Mouse (Mus musculus): ENCODE data around the gene Samd13. TPM values are rescaled to one million over a fixed set of nuclear protein-coding genes. Genes with fewer than 3 reads are reported as not detected.

Samd13 gene
- polyA plus RNA-seq, 1 experiment from 2014 or later = 0.46 TPM

DNA sequence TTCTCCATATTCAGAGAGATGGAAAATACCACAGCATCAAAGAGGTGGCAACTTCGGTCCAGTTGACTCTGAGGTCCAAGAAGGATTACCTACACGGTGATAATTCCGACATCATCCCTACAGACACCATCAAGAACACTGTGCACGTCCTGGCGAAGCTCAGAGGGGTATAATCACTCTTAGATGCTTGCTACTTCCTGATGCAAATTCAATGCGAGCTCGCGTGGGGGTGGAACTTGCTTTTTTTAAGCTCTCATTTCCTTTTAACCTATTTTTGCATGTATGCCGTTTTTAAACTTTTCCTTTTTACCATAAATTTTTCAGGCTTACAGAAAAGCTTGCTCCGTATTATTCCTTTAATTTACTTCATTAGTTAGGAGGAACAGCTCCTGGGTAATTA lies 75.1 kb downstream of the Samd13 start:
- H3K9ac ChIP-seq = no peak overlapping the region
- ATAC-seq = no peak
- WGBS (ENCODE audit: insufficient replicate concordance) = 74% methylated on average over 10 of the region's 10 CpGs
- H3K9me3 ChIP-seq (replicated peaks) = no peaks in the 10 kb centered on the region
- no peak overlapping the region for H3K27ac ChIP-seq
- no peaks in the 10 kb centered on the region for H3K36me3 ChIP-seq
- peaks cover 2% of the 10 kb centered on the region for H3K4me1 ChIP-seq
- no peak overlapping the region for H3K4me2 ChIP-seq
- H3K4me3 ChIP-seq = no peak overlapping the region
- no peaks in the 10 kb centered on the region for H3K27me3 ChIP-seq (replicated peaks)

GRCm38 (mm10) chr3:146607368-146607767 lies 78.0 kb downstream of the Samd13 start:
- WGBS (ENCODE audit: insufficient replicate concordance) = 49% methylated on average over 1 of the region's 1 CpGs
- H3K27me3 ChIP-seq (replicated peaks) = no peaks in the 10 kb centered on the region
- H3K9ac ChIP-seq = no peak overlapping the region
- H3K4me3 ChIP-seq = no peak overlapping the region
- H3K4me2 ChIP-seq = no peak overlapping the region
- no peaks in the 10 kb centered on the region for H3K4me1 ChIP-seq
- no peak for ATAC-seq
- no peak overlapping the region for H3K27ac ChIP-seq
- H3K36me3 ChIP-seq = no peaks in the 10 kb centered on the region
- H3K9me3 ChIP-seq (replicated peaks) = no peaks in the 10 kb centered on the region

DNA sequence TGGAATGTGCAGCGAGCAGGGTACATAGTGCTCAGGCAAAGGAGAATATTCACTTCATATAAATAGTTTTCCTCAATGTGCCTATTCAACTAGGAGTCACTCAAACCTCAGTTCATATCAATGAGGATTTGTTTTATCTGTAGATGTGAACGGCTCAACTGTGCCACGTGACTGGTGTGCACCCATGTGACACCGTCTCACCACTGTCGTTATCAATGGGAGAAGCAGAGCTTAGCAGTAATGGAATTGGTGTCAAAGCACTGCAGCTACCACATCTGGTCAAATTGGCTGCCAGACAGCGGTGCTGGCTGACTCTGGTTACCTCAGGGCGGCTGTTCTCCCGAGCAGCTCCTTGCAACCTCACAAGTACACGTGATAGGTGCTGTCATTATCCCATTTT lies 80.7 kb downstream of the Samd13 start:
- Histone ChIP-seq H3K9me3 (replicated peaks) (no peaks in the 10 kb centered on the region), H3K4me3 (no peak overlapping the region), H3K27me3 (replicated peaks) (no peaks in the 10 kb centered on the region), H3K4me2 (no peak overlapping the region), H3K27ac (no peak overlapping the region), H3K36me3 (no peaks in the 10 kb centered on the region), H3K9ac (no peak overlapping the region), H3K4me1 (peaks cover 14% of the 10 kb centered on the region)
- WGBS (ENCODE audit: insufficient replicate concordance) = 56% methylated on average over 9 of the region's 9 CpGs
- ATAC-seq = no peak

- Histone ChIP-seq H3K27ac (no peak overlapping the region), H3K36me3 (no peaks in the 10 kb centered on the region), H3K27me3 (replicated peaks) (no peaks in the 10 kb centered on the region), H3K4me3 (no peak overlapping the region), H3K9me3 (replicated peaks) (no peaks in the 10 kb centered on the region), H3K4me1 (peaks cover 14% of the 10 kb centered on the region), H3K4me2 (no peak overlapping the region), H3K9ac (no peak overlapping the region)
- 76% methylated on average over 3 of the region's 3 CpGs for WGBS (ENCODE audit: insufficient replicate concordance)
- ATAC-seq = no peak
These were observed 82.9 kb downstream of the Samd13 start for GRCm38 (mm10) chr3:146602531-146602930.

- H3K27ac ChIP-seq = no peak overlapping the region
- ATAC-seq = peak; percentile 85
- WGBS (ENCODE audit: insufficient replicate concordance) = 55% methylated on average over 2 of the region's 2 CpGs
These were observed 84.2 kb downstream of the Samd13 start for GRCm38 (mm10) chr3:146601205-146601604.

GRCm38 (mm10) chr3:146599198-146599900 lies 86.0 kb downstream of the Samd13 start:
- no peaks in the 10 kb centered on the region for H3K9me3 ChIP-seq (replicated peaks)
- WGBS (ENCODE audit: insufficient replicate concordance) = 74% methylated on average over 6 of the region's 6 CpGs
- ATAC-seq = no peak

More at GRCm38 (mm10) chr3:146601205-146601604, 84.2 kb downstream of the Samd13 start:
- no peak overlapping the region for H3K9ac ChIP-seq
- H3K4me3 ChIP-seq = no peak overlapping the region
- peaks cover 14% of the 10 kb centered on the region for H3K4me1 ChIP-seq
- H3K9me3 ChIP-seq (replicated peaks) = no peaks in the 10 kb centered on the region
- no peak overlapping the region for H3K4me2 ChIP-seq
- no peaks in the 10 kb centered on the region for H3K27me3 ChIP-seq (replicated peaks)
- no peaks in the 10 kb centered on the region for H3K36me3 ChIP-seq

DNA sequence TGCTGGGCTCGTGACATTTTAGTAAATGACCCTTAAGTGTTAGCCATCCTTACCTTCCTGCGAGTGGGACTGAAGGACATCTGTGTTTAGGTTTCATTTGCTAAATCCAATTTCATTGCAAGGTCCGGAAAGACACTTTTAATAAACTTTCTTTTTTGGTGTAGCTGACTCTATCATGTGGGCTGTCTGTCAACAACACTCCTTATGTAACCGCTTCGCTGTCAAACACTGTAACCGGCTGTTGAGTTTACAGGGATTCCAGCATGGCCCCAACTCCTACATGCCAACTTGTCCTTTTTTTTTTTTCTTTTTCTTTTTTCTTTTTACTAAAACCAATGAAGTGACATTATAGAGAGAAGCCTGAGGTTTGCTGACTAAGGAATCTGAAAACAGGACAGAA lies 87.0 kb downstream of the Samd13 start:
- Histone ChIP-seq H3K27ac (no peak overlapping the region), H3K36me3 (no peaks in the 10 kb centered on the region), H3K9ac (no peak overlapping the region), H3K9me3 (replicated peaks) (no peaks in the 10 kb centered on the region), H3K4me3 (no peak overlapping the region), H3K4me1 (peaks cover 14% of the 10 kb centered on the region), H3K27me3 (replicated peaks) (no peaks in the 10 kb centered on the region), H3K4me2 (no peak overlapping the region)
- no peak for ATAC-seq
- 74% methylated on average over 6 of the region's 6 CpGs for WGBS (ENCODE audit: insufficient replicate concordance)

More at GRCm38 (mm10) chr3:146599198-146599900, 86.0 kb downstream of the Samd13 start:
- Histone ChIP-seq H3K4me3 (no peak overlapping the region), H3K36me3 (no peaks in the 10 kb centered on the region), H3K9ac (no peak overlapping the region), H3K4me2 (no peak overlapping the region), H3K4me1 (peaks cover 14% of the 10 kb centered on the region), H3K27ac (no peak overlapping the region), H3K27me3 (replicated peaks) (no peaks in the 10 kb centered on the region)

- Histone ChIP-seq H3K4me3 (no peak overlapping the region), H3K9ac (no peak overlapping the region), H3K27ac (no peak overlapping the region), H3K36me3 (no peaks in the 10 kb centered on the region), H3K4me2 (no peak overlapping the region), H3K27me3 (replicated peaks) (no peaks in the 10 kb centered on the region), H3K4me1 (peaks cover 12% of the 10 kb centered on the region), H3K9me3 (replicated peaks) (no peaks in the 10 kb centered on the region)
- WGBS (ENCODE audit: insufficient replicate concordance) = 71% methylated on average over 7 of the region's 7 CpGs
- ATAC-seq = no peak
These were observed 88.5 kb downstream of the Samd13 start for GRCm38 (mm10) chr3:146596864-146597263.

GRCm38 (mm10) chr3:146596387-146596786 lies 89.0 kb downstream of the Samd13 start:
- no peaks in the 10 kb centered on the region for H3K9me3 ChIP-seq (replicated peaks)
- no peaks in the 10 kb centered on the region for H3K27me3 ChIP-seq (replicated peaks)
- WGBS (ENCODE audit: insufficient replicate concordance) = 72% methylated on average over 8 of the region's 8 CpGs
- no peak overlapping the region for H3K9ac ChIP-seq
- H3K4me3 ChIP-seq = no peak overlapping the region
- no peak overlapping the region for H3K4me2 ChIP-seq
- H3K4me1 ChIP-seq = peaks cover 7% of the 10 kb centered on the region
- no peak overlapping the region for H3K27ac ChIP-seq
- H3K36me3 ChIP-seq = no peaks in the 10 kb centered on the region
- ATAC-seq = no peak

GRCm38 (mm10) chr3:146595440-146595839 lies 90.0 kb downstream of the Samd13 start:
- no peak overlapping the region for H3K27ac ChIP-seq
- no peak overlapping the region for H3K4me2 ChIP-seq
- WGBS (ENCODE audit: insufficient replicate concordance) = 72% methylated on average over 6 of the region's 6 CpGs
- no peaks in the 10 kb centered on the region for H3K4me1 ChIP-seq
- H3K9me3 ChIP-seq (replicated peaks) = no peaks in the 10 kb centered on the region
- no peaks in the 10 kb centered on the region for H3K36me3 ChIP-seq
- no peak for ATAC-seq
- H3K27me3 ChIP-seq (replicated peaks) = no peaks in the 10 kb centered on the region
- no peak overlapping the region for H3K9ac ChIP-seq
- H3K4me3 ChIP-seq = no peak overlapping the region

Other genes with a start within 250 kb of the Samd13 start
- 5.5 and 6.4 TPM in 2 replicates for gene Ctbs, start 235.8 kb downstream of the Samd13 start, polyA plus RNA-seq (2016; fragmentation: Nextera tagmentation; extraction: Ambion mirVana)
- gene Spata1, start 185.8 kb downstream of the Samd13 start, polyA plus RNA-seq (2016; fragmentation: Nextera tagmentation; extraction: Ambion mirVana) = 1.3 and 2.5 TPM in 2 replicates
- gene Gng5, start 185.8 kb downstream of the Samd13 start, polyA plus RNA-seq (2016; fragmentation: Nextera tagmentation; extraction: Ambion mirVana) = 678 and 702 TPM in 2 replicates
- 49.2 and 50.4 TPM in 2 replicates for gene Rpf1, start 164.2 kb downstream of the Samd13 start, polyA plus RNA-seq (2016; fragmentation: Nextera tagmentation; extraction: Ambion mirVana)
- gene Uox, start 115.2 kb downstream of the Samd13 start, polyA plus RNA-seq (2016; fragmentation: Nextera tagmentation; extraction: Ambion mirVana) = 0.69 and 0.87 TPM in 2 replicates
- 0.23 and 0.24 TPM in 2 replicates for gene Dnase2b, start 70.0 kb downstream of the Samd13 start, polyA plus RNA-seq (2016; fragmentation: Nextera tagmentation; extraction: Ambion mirVana)
- gene 4930503B20Rik, start 34.3 kb downstream of the Samd13 start, polyA plus RNA-seq (2016; fragmentation: Nextera tagmentation; extraction: Ambion mirVana) = not detected in 2 replicates
- 22.2 and 23.9 TPM in 2 replicates for gene Prkacb, start 127.4 kb upstream of the Samd13 start, polyA plus RNA-seq (2016; fragmentation: Nextera tagmentation; extraction: Ambion mirVana)
- gene Ttll7, start 166.8 kb upstream of the Samd13 start, polyA plus RNA-seq (2016; fragmentation: Nextera tagmentation; extraction: Ambion mirVana) = 0.51 and 0.53 TPM in 2 replicates